Mouse (Mus musculus) gastrocnemius, adult 8-10 months (tissue): Measurements from ENCODE around the gene Catsper1. TPM values are rescaled to one million over a fixed set of nuclear protein-coding genes. Genes with fewer than 3 reads are reported as not detected.
A peak's percentile ranks its signal among the peaks of the same experiment; 100 is the strongest.
"Not testable (repeated sequence)": the region's sequence is repeated elsewhere in the genome, so short reads cannot be mapped to it uniquely, and the experiment has no call there.

ENCODE experiments used
- DNase-seq, 2 experiments: peaks; one replicate each; pipeline ENCODE4 v3.0.0; 2022; ENCODE audit warnings: low spot score in 2 of 2
- total RNA-seq, 4 experiments: library from RNA; stranded (reverse); gene quantifications; 2 replicates each; pipeline ENCODE4 v1.2.4; 2022

The Catsper1 gene
- not detected for total RNA-seq

DNA sequence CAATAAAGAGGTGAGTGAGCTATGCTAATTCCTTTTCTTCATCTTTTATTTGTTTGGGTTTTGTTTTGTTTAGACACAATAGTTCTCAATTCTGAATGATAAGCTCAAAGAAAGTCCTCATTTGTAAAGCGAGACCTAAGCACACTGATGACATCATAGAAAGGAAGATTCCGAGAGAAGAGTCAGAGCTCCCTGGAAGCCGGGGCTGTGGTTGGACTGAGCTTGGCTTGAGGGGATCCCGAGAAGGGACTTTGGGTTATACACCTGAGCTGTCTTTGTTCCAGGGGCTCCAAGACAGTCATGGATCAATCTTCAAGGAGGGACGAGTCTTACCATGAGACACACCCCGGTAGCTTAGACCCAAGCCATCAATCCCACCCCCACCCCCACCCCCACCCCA, at the start of gene Catsper1:
Gene Catsper1, plus strand, starts transcription at position 301 of the 400 bp plus-strand sequence.
- DNase-seq = no peak

DNA sequence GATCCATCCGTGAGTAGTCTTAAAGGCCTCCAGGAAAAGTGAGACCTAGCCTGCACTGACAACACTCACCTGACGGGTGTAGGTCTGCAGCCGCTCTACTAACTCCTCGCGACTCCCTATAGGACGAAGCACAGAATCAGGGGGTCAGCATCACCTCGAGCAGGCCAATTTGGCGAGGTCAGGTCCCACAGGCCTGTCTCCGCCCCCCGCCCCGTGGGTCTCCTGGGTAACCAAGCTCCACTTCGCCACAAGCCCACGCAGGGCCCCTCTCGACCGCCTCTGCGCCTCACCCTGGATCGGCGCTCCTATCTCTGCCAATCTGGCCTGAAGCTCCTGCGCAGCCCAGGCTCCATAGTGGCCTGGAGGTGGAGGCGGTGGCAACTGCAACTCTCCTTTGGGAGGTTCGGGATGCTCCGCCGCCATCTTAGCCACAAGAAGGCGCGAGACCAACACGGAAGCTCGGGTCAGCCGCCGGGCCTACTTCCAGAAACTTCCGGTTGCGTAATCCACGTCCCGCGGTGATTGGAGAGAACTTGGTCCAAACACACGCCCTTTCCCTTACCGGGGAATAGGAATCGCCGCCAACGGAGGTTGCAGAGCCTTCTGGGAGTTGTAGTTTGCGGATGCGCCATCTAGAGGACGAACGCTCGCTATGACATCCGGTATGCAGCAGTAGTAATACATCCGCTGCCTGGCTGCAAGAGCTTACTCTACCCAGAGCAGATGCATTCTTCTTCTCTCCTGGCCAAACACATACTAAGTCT, 40.4 kb upstream of the Catsper1 start, which contains the start of gene Sf3b2:
Gene Sf3b2, minus strand, starts transcription at position 484 of the 764 bp plus-strand sequence.
- peak; percentile 98 for DNase-seq

DNA sequence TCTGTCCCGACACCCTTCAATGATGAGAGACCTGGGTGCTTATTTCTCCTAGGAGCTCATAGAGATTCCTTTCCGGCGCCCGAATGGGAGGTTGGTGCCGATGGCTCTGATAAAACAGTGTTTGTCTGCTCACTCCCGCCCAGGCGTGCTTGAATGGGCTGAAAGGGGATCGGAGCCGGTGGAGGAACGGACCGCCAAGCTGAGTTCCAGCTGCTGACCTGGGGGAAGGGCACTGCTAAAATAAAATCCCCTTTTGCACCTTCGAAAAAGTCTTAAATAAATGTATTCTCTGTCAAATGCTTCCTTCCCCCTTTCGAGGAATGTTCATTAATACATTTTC, 39.8 kb upstream of the Catsper1 start:
- no peak for DNase-seq

DNA sequence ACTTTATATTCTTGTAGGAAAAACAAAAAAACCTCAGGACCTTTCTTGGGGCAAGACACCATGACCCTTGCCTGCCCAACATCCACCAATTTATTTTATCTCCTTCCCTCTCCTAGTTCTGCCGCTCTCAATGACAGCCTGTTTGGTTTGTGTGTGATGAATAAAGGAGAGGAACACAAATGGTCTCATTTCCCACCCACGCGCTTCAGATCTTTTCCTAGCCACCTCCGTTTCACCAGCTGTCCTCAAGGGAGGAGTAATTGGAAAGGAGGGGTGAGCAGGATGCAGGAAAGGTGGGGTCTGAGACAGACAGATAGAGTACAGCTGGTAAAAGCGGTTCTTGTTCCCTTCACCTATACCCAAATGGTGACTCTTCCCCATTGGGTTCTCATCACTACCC, 38.9 kb upstream of the Catsper1 start:
- no peak for DNase-seq

DNA sequence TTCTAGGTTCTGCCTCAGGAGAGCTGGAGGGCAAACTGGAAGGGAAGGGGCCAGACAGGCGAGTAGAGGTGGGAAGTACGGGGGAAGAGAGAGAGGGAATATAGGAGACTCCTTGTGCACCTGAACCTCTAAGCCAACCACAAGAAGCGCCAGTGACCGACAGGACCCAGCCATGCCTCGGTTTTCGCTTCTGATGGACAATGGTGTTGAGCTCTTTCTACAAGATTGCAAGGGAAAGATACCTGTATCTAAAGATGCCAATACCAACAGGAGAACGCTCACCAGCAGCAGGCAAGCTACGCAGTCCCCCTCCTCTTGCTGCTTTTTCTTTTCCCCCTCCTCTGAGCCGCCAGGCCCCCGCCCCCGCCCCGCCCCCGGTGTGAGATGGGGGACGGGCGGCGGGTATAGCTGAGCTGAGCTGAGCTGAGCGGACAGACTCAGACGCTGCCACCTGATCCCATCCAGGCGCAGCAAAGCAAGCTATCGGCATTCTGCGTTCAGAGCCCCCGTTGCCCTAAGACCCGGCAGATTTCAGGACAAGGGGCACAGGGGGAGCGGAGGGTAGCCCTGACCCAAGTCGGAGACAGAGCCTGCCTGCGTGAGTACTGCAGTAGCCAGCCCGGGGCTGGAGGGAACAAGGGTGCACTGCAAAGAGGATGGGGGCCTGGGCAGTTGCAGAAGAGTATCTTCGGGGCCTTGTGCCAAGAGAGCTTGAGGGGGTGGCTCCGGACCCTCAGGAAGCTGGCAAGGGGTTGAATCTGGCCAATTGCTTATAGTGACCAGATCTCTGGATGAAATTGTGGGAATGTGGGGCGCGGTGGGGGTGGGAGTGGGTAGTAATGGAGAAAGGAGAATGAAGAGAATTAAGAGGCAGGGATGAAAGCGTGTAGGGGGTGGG, 37.4 kb upstream of the Catsper1 start, which contains the start of gene Gal3st3:
Gene Gal3st3, plus strand, starts transcription at position 429 of the 898 bp plus-strand sequence.
- DNase-seq = no peak

DNA sequence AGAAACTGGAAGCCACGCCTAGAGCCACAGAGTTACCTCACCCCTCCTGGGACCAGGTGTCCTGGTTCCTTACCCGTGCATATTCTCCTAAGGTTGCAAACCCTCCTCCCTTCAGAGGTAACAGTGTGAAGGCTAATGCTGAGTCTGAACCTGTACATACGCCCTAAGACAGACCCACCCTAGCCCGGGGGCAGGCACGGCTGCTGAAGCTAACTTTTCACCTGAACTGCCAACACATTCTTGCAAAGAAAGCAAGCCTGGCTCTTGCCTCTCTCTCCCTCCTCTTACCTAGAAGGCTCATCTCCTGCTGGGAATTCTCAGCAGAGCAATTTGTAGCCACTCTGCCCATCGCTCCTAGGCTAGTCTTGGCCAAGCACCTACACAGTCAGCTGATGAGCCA, 35.0 kb upstream of the Catsper1 start:
- no peak for DNase-seq

DNA sequence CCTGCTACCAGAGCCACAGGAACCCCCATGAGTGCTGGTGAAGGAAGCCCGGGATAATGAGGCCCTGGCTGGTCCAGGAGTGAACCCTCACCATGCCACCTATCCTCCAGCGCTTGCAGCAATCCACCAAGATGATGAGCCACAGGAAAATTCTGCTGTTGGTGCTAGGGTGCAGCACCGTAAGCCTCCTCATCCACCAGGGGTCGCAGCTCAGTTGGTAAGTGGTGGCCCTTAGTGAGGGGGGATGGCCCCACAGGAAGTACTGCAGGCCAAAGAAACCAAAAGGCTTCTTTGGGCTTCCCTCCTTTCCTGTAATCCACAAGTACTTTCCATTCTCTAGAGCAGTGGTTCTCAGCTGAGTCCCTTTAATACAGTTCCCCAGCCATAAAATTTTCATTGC, 33.1 kb upstream of the Catsper1 start:
- no peak for DNase-seq

DNA sequence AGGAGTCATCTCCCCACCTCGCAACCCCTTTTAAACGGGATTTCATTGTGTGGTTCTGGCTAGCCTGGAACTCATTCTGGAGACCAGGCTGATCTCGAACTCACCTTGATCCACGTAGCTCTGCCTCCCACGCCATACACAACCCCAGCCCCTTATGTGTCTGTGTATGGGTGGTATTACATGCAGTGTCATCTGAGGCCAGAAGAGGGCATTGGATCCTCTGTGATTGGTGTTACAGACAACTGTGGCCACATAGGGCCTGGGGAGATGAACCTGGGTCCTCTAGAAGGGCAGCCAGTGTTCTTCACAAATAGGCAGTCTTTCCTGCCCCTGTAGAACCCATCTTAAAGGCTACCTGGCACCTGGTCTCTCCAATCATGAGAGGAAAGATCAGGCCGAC, 29.3 kb upstream of the Catsper1 start:
- DNase-seq = no peak

DNA sequence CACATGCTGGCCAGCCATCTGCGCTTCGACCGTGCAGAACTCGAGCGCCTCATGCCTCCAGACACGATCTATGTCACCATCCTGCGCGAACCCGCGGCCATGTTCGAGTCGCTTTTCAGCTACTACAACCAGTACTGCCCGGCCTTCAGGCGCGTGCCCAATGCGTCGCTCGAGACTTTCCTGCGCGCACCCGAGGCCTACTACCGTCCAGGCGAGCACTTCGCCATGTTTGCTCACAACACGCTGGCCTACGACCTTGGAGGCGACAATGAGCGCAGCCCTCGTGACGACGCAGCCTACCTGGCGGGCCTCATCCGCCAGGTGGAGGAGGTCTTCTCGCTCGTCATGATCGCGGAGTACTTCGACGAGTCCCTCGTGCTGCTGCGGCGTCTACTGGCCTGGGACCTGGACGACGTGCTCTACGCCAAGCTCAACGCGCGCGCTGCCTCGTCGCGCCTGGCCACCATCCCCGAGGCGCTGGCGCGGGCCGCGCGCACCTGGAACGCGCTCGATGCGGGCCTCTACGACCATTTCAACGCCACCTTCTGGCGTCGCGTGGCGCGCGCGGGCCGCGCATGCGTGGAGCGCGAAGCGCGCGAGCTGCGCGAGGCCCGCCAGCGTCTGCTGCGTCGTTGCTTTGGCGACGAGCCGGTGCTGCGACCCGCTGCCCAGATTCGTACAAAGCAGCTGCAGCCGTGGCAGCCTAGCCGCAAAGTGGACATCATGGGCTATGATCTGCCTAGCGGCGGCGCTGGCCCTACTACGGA, 28.4 kb upstream of the Catsper1 start:
- DNase-seq = no peak

DNA sequence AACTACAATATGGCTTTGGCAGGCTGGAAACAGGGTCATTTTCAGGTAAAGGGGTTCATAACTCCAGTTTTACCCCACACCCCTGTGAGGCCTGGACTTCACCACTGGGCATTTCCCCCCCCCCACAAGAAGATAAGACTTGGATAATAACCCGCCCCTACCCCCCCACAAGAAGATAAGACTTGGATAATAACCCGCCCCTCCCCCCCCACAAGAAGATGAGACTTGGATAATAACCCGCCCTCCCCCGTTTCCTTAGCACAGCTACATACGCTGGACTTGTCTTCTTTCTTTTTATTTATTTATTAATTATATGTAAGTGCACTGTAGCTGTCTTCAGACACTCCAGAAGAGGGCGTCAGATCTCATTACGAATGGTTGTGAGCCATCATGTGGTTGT, 26.5 kb upstream of the Catsper1 start:
- DNase-seq = no peak

DNA sequence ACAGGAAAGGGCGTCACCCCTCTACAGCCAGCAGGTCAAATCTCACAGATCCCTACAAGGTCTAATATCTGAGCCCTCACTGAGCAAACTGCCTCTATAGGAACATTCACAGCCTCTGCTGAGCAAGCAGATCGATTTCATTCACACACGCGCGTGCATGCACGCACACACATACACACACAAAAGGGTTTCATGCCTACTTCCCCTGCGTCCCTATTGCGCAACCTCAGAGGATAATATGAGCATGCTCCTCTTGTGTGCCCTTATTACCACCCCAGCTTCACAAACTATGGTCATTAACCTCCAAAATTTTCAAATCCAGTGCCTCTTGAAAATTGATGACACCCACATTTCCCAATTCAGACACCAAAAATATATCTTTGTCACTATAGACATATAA, 22.4 kb upstream of the Catsper1 start:
- no peak for DNase-seq

DNA sequence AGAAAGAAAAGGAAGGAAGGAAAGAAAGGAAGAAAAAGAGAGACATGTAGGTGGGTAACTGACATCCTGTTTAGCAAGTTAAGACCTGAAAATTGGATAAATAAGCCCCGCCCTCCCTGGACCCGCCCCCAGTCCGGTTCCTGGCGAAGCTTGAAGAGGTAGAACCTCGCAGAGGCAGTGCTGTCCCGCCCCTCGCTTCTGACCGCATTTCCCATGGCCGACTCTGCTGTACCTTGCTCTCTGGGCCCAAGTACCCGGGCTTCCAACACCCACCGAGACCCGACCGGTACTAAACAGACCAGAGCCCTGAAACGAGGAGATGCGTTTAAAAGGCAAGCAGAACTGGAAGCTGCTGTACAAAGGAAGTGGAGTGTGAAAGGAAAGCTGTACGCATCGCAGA, 11.7 kb upstream of the Catsper1 start:
- no peak for DNase-seq

DNA sequence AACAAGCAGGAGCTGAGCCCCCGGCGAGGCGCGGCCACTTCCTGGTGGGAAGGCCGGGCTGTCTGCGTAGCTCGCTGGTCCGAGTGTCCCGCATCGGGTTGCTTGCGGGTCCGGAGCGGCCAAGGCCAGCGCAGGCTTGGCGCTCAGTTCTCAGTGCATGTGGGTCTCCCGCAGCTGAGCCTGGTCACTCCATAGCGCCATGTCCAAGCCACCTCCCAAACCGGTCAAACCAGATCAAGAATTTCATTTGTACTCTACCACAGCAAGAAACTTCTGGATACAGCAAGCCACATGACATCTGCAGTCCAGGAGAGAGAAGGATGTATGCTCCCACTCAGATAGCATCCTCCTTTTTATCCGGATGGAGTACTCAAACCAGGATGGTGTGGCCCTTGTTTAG, 7.6 kb upstream of the Catsper1 start:
- no peak for DNase-seq

DNA sequence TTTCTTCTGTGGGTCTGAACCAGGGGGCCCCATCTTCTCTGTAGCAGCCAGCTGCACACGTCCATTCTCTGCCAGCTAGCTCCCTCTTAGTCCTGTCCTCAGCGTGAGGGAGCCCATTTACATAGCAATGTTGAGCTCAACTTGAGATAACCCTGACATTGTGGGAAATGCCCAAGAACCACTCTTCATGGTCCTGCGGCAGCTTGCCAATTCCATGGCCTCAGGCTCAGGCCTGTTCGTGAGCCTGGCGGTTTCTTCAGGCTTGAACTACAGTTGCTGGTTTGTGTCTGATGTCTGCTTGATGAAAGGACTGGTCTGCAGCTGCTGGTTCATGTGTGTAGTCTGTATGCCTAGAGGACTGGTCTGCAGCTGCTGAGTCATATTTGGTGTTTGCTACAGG, 800 bp upstream of the Catsper1 start:
- no peak for DNase-seq

DNA sequence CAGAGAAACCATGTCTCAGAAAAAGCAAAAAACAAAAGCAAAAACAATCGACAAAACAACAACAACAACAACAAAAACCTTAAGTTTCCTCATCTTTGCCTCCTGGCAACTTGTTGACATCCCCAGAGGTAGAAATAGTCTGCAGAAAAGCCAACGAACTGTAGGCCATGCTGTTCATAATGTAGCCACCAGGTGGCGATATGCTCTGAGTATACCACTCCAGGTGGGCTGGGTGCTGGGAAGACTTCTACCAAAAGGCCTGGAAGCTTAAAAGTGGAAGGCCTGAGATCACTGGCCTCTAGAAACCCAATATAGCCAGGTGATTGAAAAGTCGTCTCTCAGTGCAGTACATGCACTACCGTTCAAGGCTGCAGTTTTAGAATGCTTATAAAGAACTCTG, 2.4 kb downstream of the Catsper1 start:
- DNase-seq = peak; percentile 67 to 75

DNA sequence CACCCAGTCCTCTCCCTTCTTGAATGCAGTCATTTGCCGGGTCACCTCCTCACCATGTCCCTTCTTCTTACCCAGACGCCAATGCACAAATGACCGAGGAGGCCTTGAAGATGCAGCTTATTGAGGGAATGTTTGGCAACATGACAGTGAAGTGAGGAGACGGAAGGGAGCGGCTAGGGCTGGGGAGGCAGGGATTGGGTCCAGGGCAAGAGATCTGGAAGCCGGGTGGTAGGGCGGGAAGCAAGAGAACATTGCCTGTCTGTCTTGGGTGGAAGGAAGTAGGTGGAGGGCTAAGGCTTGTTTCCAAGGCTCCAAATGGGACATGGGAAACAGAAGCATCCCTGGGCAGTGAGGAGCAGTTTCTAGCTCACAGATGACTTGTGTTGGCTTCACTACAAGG, 5.8 kb downstream of the Catsper1 start:
- no peak for DNase-seq

DNA sequence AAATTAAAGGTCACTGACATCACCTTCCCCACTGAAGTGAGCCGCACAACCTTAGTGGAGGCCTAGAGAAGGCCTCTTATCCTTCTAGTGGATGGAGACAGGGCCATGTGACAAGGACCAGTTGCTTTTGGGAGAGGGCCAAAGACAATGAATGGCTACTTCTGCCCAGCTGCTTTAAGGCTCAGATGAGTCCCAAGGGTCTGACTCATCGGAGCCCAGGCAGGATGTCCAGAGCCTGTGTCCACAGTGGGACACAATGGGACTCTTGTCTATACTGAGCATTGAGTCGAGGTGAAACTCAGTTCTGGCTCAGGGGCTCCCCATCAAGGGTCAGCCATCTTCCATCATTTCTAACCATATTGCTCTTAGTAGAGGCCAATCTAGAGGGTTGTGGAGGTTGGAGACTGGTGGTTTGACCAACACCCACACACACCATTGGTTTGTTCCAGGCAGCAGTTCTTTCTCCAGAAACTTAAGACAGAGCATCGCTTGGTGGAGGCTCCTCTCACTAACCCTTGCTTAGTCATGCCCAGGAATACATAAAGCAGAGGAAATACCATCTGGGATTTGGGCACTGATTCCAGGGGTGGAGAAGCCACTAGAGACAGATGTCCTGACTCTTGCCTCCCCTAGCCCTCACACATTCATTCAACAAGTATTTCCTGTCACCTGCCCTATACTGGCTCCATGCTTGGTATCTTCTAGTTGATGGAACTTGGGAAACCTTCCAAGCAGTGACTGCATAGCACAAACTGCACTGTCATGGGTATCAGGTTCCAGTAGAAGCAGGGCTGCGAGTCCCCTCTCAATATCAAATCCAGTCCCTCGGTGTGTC, 10.0 kb downstream of the Catsper1 start:
- DNase-seq = peak; percentile 20 to 26

DNA sequence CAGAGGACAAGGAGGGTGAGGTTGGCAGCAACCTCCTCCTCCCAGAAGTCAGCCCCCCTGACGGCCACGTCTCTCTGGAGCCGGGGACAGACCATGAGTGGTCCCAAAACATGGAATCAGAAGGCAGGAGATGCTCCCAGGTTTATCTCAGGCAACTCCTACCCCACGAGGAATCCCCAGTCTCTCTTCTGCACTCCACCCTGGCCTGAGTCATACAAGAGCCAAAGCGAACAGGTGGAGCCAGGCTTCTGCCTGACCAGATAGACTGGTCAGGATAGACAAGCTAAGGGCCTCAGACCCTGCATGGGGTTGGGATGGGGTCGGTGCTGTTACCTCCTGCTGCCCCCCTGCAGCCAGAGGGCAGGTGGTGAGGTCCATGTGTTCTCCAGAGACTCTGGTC, 12.5 kb downstream of the Catsper1 start:
- DNase-seq = no peak

DNA sequence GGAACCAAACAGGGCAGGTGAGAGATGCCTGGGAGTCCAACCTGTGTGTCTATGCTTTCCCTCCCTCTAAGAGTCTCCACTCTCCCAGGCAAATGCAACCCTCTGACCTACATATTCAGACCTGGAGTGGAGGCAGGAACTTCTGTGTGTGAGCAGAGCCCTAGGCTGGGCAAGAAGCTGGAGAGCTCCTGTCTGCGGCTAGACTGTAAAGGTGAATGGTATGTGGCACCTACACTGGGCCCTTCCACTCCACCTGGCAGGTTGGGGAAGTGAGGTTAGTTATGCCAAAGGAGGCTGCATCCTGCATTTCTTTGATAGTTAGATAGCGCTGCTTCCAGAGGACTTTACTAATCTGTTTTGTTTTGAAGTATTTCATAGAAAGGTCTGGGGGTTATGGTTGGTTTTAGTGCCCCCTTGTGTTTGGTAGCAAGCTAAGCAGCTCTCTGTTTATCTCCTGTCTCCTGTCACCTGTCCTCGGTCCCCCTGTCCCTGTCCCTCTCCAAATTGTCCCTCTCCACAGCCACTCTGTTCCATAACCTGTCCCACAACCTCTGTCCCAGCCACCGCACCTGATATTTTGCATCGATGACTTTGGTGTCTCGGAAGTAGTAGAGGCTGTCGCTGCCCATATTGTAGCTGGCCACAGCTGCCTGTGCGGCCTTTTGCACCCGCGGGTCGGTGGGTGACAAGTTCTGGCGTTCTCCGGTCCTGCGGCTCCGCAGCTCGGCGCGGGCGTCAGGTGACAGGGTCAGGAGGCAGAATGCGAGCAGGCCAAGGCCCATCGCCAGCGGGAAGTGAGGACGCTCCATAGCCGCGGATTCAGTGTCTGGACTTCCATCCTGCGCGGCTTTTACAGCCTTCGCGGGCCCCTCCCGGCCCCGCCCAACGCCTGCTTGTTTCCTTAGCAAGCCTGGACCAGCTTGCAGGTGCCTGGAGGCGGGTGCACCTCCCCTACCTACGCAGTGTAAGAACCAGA, 13.3 kb downstream of the Catsper1 start:
- DNase-seq = peak in 1 of 2 experiments; percentile 51

DNA sequence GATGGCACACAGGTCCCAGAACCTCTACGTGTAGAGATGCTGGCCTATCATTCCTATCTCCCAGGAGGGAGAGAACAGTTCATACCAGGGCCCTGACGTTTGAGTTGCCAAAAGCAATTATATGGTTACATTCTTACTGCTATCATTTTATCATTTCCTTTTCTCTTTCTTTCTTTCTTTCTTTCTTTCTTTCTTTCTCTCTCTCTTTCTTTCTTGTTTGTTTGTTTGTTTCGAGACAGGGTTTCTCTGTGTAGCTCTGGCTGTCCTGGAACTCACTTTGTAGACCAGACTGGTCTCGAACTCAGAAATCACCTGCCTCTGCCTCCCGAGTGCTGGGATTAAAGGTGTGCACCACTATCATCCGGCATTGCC, 13.9 kb downstream of the Catsper1 start, which contains the start of gene Cst6:
Gene Cst6, minus strand, starts transcription at position 73 of the 372 bp plus-strand sequence.
- not testable (repeated sequence) for DNase-seq
